Mouse (Mus musculus) kidney, postnatal 0 days (tissue): Measurements from ENCODE around the gene Slc5a6. TPM values are rescaled to one million over a fixed set of nuclear protein-coding genes. Genes with fewer than 3 reads are reported as not detected.

Source experiments
- ATAC-seq: fragments of 200-750 bp; cut with Nextera tagmentation; replicated peaks from 2 replicates; pipeline ENCODE4 v1.8.0; 2017; ENCODE audit warnings: low read depth, moderate number of reproducible peaks, moderate TSS enrichment, moderate library complexity; ENCODE audit not compliant: low FRiP score
- DNase-seq: peaks from one replicate; pipeline ENCODE4 v3.0.0-alpha.2; 2016; ENCODE audit warnings: low spot score
- H3K27ac ChIP-seq: fragments of 300-500 bp; sonication (generic); 2 replicates; pipeline ENCODE4 v1.5.1; 2014; ENCODE audit warnings: mild to moderate bottlenecking
- H3K27me3 ChIP-seq: fragments of 300-500 bp; sonication (generic); 2 replicates; pipeline ENCODE4 v1.6.1; 2014; ENCODE audit warnings: low read length, mixed read lengths; ENCODE audit not compliant: insufficient read depth
- H3K36me3 ChIP-seq: fragments of 300-500 bp; sonication (generic); 2 replicates; pipeline ENCODE4 v1.6.1; 2014; ENCODE audit warnings: low read length, mixed read lengths; ENCODE audit not compliant: insufficient read depth
- H3K4me1 ChIP-seq: fragments of 300-500 bp; sonication (generic); replicated peaks from 2 replicates; pipeline ENCODE4 v1.6.1; 2014; ENCODE audit warnings: antibody characterized with exemption, low read length, mixed read lengths; ENCODE audit not compliant: insufficient read depth
- H3K4me2 ChIP-seq: fragments of 300-500 bp; sonication (generic); 2 replicates; pipeline ENCODE4 v1.6.1; 2014; ENCODE audit warnings: mild to moderate bottlenecking, low read length, moderate library complexity, mixed read lengths
- H3K4me3 ChIP-seq: fragments of 300-500 bp; sonication (generic); replicated peaks from 2 replicates; pipeline ENCODE4 v1.5.1; 2014; ENCODE audit warnings: low read depth, low read length
- H3K9ac ChIP-seq: fragments of 300-500 bp; sonication (generic); 2 replicates; pipeline ENCODE4 v1.6.1; 2014; ENCODE audit warnings: low read depth, low read length
- H3K9me3 ChIP-seq: fragments of 300-500 bp; sonication (generic); replicated peaks from 2 replicates; pipeline ENCODE4 v1.6.1; 2016; ENCODE audit warnings: low read length, inconsistent platforms, mixed read lengths
- CTCF ChIP-seq: IDR thresholded peaks from 2 replicates; pipeline ENCODE4 v1.5.1; 2016; ENCODE audit warnings: antibody characterized with exemption, low read depth, mild to moderate bottlenecking, moderate library complexity
- WGBS: fragments of 180-500 bp; shearing (Covaris S2); extraction: QIAGEN DNeasy Blood & Tissue Kit; methylation state at CpG from one replicate; pipeline ENCODE4 v1.1.7; 2014; 5-methylcytosine and 5-hydroxymethylcytosine counted together
- polyA plus RNA-seq: library from polyadenylated mRNA; unstranded; fragments of >200 nt; fragmentation: Nextera tagmentation; extraction: Ambion mirVana; gene quantifications from 2 replicates; pipeline ENCODE4 v1.2.1, GENCODE M21; 2015

Slc5a6 gene
- polyA plus RNA-seq, 1 experiment from 2014 or later, result 13.4 TPM

DNA sequence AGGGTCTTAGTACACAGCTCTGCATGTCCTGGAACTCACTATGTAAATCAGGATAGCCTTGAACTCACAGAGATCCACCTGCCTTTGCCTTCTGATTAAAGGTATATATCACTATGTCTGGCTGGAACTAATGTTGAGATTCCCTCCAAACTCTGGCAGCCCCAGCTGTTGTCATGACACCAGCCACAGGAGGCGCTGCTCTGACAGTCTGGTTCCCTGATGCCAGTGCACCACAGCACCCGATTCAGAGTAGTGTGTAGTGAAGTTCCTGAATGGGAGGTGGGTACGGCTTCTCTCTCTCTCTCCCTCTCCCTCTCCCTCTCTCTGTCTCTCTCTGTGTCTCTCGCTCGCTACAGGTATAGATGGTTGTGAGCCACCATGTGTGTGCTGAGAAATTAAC is 33.6 kb upstream of the Slc5a6 start:
- 8% methylated on average over 5 of the region's 5 CpGs for WGBS
- Histone ChIP-seq H3K4me1 (peaks cover 7% of the 10 kb centered on the region), H3K27me3 (no peaks in the 10 kb centered on the region), H3K36me3 (peaks cover 7% of the 10 kb centered on the region; the same call in 1 of the 2 replicates), H3K9ac (no peak overlapping the region), H3K4me3 (no peak overlapping the region), H3K9me3 (no peaks in the 10 kb centered on the region), H3K4me2 (0 out of 2 replicates have a peak overlapping the region, but pooled peaks have one; percentile 21), H3K27ac (no peak overlapping the region)
- peak; percentile 74 for TF ChIP-seq CTCF
- ATAC-seq, result peak; percentile 30; the same call in 1 of the 2 replicates
- DNase-seq, result peak; percentile 63

DNA sequence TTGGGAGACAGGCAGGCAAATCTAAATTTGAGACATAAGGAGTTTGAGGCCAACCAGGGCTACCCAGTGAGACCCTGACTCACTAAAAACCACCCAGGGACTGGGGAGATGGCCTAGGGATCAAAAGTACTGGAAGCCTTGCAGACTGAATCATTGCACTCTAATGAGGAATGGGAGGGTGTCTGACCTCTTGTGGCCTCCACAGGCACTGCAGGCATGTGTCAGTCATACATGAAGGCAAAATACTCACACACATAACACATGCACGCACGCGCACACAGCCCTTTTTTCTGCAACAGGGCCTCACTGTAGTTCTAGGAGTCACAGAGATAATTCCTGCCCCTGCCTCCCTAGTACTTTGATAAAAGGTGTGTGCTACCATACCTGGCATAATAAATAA is 32.7 kb upstream of the Slc5a6 start:
- ATAC-seq (no peak), DNase-seq (peak; percentile 43)
- Histone ChIP-seq H3K4me2 (no peak overlapping the region), H3K4me3 (no peak overlapping the region), H3K36me3 (peaks cover 13% of the 10 kb centered on the region; the same call in 1 of the 2 replicates), H3K9me3 (no peaks in the 10 kb centered on the region), H3K27ac (no peak overlapping the region), H3K4me1 (peaks cover 7% of the 10 kb centered on the region), H3K9ac (no peak overlapping the region), H3K27me3 (no peaks in the 10 kb centered on the region)
- peak; percentile 76 for TF ChIP-seq CTCF
- WGBS, result 89% methylated on average over 3 of the region's 3 CpGs

DNA sequence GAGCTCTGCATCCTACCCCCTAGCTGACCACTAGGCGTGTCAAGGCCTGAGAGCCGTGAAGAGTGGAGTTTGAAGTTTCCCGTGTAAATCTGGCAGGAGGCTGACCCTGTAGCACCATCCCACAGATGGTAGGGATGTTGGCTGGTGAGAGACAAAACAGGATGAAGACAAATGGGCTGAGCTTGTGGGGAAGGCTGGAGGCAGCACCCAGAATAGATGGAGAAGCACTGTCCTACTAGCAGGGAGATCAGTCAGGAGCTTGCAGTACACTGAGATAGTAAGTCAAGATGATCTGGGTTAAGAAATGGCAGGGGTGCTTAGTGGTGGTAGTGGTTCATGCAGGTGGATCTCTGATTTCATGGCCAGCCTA is 32.1 kb upstream of the Slc5a6 start:
- no peak for TF ChIP-seq CTCF

DNA sequence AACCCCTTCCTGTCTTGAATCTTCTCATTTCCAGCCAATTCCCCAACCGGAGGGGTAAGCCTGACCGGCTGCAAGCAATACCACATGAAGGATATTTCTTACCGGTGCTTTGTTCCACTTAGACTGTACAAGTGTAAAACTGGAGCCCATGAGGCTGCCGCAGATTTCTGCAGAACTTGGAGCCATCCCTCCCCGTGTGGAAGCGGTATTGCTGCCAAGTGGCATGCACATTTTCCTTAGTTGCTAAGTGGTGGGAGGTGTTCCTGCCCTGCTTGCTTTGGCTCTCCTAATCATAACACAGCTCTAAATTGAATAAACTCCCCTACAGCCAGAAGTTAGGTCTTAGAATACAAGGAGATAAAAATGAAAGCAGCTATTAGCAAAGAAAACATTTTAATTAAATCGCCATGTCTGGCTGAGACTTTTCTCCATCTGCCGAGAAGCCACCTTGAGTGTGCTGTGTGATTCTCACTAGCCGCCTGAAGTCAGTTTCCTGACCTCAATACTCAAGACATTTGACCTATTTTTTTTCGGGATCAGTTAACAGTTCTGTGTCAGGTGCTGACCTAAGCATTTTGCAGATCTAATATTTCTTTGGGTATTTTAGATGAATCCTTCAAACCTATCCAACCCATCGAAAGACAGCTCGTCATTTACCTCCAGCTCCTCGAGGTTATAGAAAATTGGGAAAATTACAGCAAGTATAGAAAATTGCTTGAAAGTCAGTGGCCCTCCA is 31.5 kb upstream of the Slc5a6 start:
- Histone ChIP-seq H3K4me2 (no peak overlapping the region), H3K4me1 (peaks cover 7% of the 10 kb centered on the region), H3K27ac (no peak overlapping the region), H3K9me3 (no peaks in the 10 kb centered on the region), H3K36me3 (peaks cover 17% of the 10 kb centered on the region), H3K27me3 (no peaks in the 10 kb centered on the region), H3K9ac (no peak overlapping the region), H3K4me3 (no peak overlapping the region)
- ATAC-seq (no peak), DNase-seq (no peak)
- no peak for TF ChIP-seq CTCF
- 73% methylated on average over 13 of the region's 13 CpGs for WGBS

More for the DNA sequence above, 32.1 kb upstream of the Slc5a6 start:
- no peak overlapping the region for H3K4me2 ChIP-seq
- peaks cover 17% of the 10 kb centered on the region for H3K36me3 ChIP-seq
- H3K9ac ChIP-seq, result no peak overlapping the region
- no peaks in the 10 kb centered on the region for H3K27me3 ChIP-seq
- no peak overlapping the region for H3K27ac ChIP-seq
- H3K4me3 ChIP-seq, result no peak overlapping the region
- H3K9me3 ChIP-seq, result no peaks in the 10 kb centered on the region
- WGBS, result 48% methylated on average over 3 of the region's 3 CpGs
- ATAC-seq (no peak), DNase-seq (no peak)
- peaks cover 7% of the 10 kb centered on the region for H3K4me1 ChIP-seq

DNA sequence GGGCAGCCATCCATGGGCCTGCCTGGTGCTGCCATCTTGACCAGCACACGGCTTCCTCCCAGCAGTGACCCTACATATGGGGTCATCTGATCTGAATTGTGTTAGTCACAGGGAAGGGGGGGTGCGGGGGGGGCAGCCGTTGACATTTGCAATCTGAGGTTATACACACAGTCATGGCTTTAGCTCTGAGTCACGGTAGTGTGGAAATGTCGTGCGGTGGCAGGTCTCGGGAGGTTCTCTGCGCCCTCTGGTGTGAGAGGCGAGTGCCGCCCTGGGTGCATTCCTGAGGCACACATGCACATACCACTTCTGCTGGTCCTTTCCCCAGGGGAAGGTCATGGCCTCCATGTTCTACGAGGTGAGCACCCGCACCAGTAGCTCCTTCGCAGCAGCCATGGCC is 27.6 kb upstream of the Slc5a6 start:
- Histone ChIP-seq H3K9me3 (no peaks in the 10 kb centered on the region), H3K27ac (no peak overlapping the region), H3K4me2 (no peak overlapping the region), H3K4me3 (no peak overlapping the region), H3K9ac (no peak overlapping the region), H3K36me3 (peaks cover 46% of the 10 kb centered on the region), H3K27me3 (no peaks in the 10 kb centered on the region), H3K4me1 (no peaks in the 10 kb centered on the region)
- 0 out of 2 replicates have a peak, but pooled peaks have one; percentile 9 for TF ChIP-seq CTCF
- ATAC-seq (0 out of 2 replicates have a peak, but pooled peaks have one; percentile 18), DNase-seq (no peak)
- 76% methylated on average over 13 of the region's 13 CpGs for WGBS

DNA sequence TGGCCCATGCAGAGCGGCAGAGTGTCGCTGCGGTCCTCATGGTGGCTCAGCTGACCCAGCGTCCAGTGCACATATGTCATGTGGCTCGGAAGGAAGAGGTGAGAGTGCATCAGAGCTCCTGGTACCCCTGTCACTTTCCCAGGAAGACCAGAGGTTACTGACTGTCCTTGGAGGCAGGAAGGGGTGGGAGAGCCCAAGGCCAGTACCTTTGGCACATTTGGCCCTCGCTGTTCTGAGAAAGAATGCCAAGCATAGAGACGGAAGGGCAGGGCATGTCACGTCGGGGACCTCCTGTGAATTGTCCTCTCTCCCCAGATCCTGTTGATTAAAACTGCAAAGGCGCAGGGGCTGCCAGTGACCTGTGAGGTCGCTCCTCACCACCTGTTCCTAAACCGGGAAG is 24.5 kb upstream of the Slc5a6 start:
- Histone ChIP-seq H3K36me3 (peaks cover 63% of the 10 kb centered on the region), H3K4me2 (no peak overlapping the region), H3K4me3 (no peak overlapping the region), H3K27ac (no peak overlapping the region), H3K4me1 (no peaks in the 10 kb centered on the region), H3K9ac (no peak overlapping the region), H3K27me3 (no peaks in the 10 kb centered on the region), H3K9me3 (no peaks in the 10 kb centered on the region)
- 92% methylated on average over 12 of the region's 12 CpGs for WGBS
- no peak for DNase-seq
- TF ChIP-seq CTCF, result no peak
- ATAC-seq, result no peak
